Mouse (Mus musculus) stomach, embryonic 16.5 days (tissue): ENCODE data around the gene Plekha8. TPM values are rescaled to one million over a fixed set of nuclear protein-coding genes. Genes with fewer than 3 reads are reported as not detected.

Experiments used
- ATAC-seq: fragments of 200-750 bp; cut with Nextera tagmentation; 2 replicates; pipeline ENCODE4 v1.8.0; 2017; ENCODE audit warnings: moderate number of reproducible peaks, moderate TSS enrichment; ENCODE audit not compliant: insufficient read depth, low FRiP score
- H3K27ac ChIP-seq: fragments of 300-500 bp; sonication (generic); 2 replicates; pipeline ENCODE4 v1.5.1; 2014; ENCODE audit warnings: low read length
- H3K27me3 ChIP-seq: fragments of 300-500 bp; sonication (generic); 2 replicates; pipeline ENCODE4 v1.6.1; 2014; ENCODE audit warnings: low read length, control low read depth, mixed read lengths; ENCODE audit not compliant: control insufficient read depth, insufficient read depth
- H3K36me3 ChIP-seq: fragments of 300-500 bp; sonication (generic); 2 replicates; pipeline ENCODE4 v1.6.1; 2014; ENCODE audit warnings: low read length; ENCODE audit not compliant: control insufficient read depth, insufficient read depth
- H3K4me1 ChIP-seq: fragments of 300-500 bp; sonication (generic); 2 replicates; pipeline ENCODE4 v1.6.1; 2014; ENCODE audit warnings: low read length, control low read depth, mixed read lengths; ENCODE audit not compliant: control insufficient read depth, insufficient read depth
- H3K4me2 ChIP-seq: fragments of 300-500 bp; sonication (generic); 2 replicates; pipeline ENCODE4 v1.6.1; 2014; ENCODE audit warnings: low read depth, low read length, mixed read lengths
- H3K4me3 ChIP-seq: fragments of 300-500 bp; sonication (generic); replicated peaks from 2 replicates; pipeline ENCODE4 v1.5.1; 2014; ENCODE audit warnings: mild to moderate bottlenecking, low read length
- H3K9ac ChIP-seq: fragments of 300-500 bp; sonication (generic); 2 replicates; pipeline ENCODE4 v1.6.1; 2014; ENCODE audit warnings: low read length
- H3K9me3 ChIP-seq: fragments of 300-500 bp; sonication (generic); replicated peaks from 2 replicates; pipeline ENCODE4 v1.6.1; 2016; ENCODE audit warnings: low read length, control low read depth; ENCODE audit not compliant: control insufficient read depth
- WGBS: fragments of 180-500 bp; shearing (Covaris S2); extraction: QIAGEN DNeasy Blood & Tissue Kit; methylation state at CpG from one replicate; pipeline ENCODE4 v1.1.7; 2014; 5-methylcytosine and 5-hydroxymethylcytosine counted together
- polyA plus RNA-seq: library from polyadenylated mRNA; unstranded; fragments of >200 nt; fragmentation: Nextera tagmentation; extraction: Ambion mirVana; gene quantifications from 2 replicates; pipeline ENCODE4 v1.2.1, GENCODE M21; 2015

Plekha8 gene
- polyA plus RNA-seq, 1 experiment from 2014 or later: 5.3 TPM

DNA sequence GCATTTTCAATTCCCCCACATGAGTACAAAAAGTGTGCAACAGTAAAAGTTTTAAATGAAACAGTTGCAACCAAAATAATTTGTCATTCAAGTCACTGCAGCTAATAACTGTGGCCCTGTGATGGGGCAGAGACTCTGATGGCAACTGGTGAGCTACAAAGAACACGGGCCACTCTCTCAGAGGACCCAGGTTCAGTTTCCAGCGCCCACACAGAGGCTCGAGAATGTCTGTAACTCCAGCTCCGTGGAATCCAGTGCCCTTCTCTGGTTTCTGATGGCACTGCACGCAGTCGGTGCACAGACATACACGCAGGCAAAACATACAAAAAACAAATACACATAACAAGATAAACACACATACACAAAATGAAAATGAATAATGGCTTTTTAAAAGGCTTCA, 37.2 kb upstream of the Plekha8 start:
- Histone ChIP-seq H3K9ac (no peak overlapping the region), H3K9me3 (no peaks in the 10 kb centered on the region), H3K4me3 (no peak overlapping the region), H3K36me3 (no peaks in the 10 kb centered on the region), H3K27me3 (no peaks in the 10 kb centered on the region), H3K27ac (no peak overlapping the region), H3K4me1 (no peaks in the 10 kb centered on the region), H3K4me2 (no peak overlapping the region)
- 87% methylated on average over 7 of the region's 7 CpGs for WGBS
- ATAC-seq: no peak

DNA sequence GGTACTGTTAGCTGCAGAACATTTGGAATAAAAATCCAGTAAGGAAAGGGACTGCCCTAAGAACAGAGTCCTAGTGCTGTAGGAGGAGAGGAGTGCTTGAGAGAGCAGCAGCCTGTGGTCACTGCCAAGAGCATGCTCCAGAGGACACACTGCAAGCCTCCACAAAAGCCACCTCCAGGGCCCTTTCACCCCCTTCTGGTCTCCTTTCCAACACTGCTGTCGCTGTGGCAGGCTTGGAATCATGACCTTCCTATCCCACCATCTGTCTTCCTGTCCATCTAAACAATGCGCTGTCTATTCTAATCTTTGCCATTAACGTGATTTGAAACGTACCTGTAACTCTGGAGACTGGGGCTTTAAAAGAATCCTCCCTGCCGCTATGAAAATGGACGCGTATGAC, 36.4 kb upstream of the Plekha8 start:
- Histone ChIP-seq H3K9me3 (no peaks in the 10 kb centered on the region), H3K27ac (no peak overlapping the region), H3K4me3 (no peak overlapping the region), H3K4me1 (no peaks in the 10 kb centered on the region), H3K9ac (no peak overlapping the region), H3K4me2 (no peak overlapping the region), H3K27me3 (no peaks in the 10 kb centered on the region), H3K36me3 (no peaks in the 10 kb centered on the region)
- WGBS: 59% methylated on average over 7 of the region's 7 CpGs
- ATAC-seq: no peak

DNA sequence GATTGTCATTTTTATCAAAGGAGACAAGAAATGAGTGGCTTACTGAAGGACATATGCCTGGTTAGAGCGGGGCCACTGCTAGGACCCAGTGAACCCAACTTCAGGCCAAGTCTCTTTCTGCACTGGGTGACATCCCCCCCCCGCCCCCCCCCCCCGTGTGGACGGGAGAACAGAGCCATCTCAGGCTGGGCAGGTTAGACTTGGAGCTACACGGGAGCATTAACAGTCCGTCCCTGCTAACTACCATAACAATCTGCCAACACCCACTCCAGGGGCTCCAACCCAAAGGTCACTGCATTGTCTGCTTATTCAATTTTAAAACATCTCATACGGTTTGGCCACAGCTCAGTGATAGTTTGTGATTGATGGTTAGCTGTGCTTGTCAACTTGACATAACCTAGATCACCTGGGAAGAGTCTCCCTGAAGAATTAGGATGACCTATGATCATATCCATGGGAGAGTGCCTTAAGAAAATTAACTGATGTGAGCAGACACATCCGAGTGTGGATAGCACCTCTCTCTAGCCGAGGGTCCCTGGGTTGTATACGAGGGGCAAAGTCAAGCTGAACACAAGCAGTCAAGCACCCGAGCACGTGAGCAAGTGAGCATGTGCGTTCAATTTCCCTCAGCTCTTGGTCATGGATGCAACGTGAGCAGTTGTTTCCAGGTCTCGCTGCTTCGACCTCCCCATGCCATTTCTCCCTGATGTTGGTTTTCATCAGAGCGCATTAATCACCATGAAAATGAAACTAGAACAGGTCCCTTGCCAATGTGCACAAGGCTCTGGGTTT, 32.7 kb upstream of the Plekha8 start:
- Histone ChIP-seq H3K36me3 (no peaks in the 10 kb centered on the region), H3K4me2 (no peak overlapping the region), H3K9ac (no peak overlapping the region), H3K9me3 (no peaks in the 10 kb centered on the region), H3K4me3 (no peak overlapping the region), H3K4me1 (0 out of 2 replicates have a peak, but pooled peaks cover 4% of the 10 kb centered on the region), H3K27ac (no peak overlapping the region), H3K27me3 (no peaks in the 10 kb centered on the region)
- 75% methylated on average over 17 of the region's 17 CpGs for WGBS
- ATAC-seq: no peak

DNA sequence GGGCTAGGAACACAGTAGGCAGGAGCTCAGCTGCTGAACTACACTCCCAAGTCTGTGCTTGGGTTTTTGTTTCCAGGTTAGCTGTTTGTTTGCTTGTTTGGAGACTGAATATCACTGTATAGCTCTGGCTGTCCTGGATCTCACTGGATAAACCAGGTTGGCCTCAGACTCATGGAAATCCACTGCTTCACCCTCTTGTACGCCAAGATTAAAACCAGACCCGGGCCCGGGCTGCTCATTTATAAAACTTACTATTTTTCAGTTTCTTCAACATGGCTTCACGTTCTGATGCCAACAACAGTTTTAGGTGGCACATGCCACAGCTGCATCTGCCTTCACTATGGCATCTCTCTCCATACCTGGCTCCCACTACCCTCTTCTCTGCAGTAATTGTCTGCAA, 31.4 kb upstream of the Plekha8 start:
- Histone ChIP-seq H3K27me3 (no peaks in the 10 kb centered on the region), H3K9ac (no peak overlapping the region), H3K9me3 (no peaks in the 10 kb centered on the region), H3K36me3 (no peaks in the 10 kb centered on the region), H3K4me3 (no peak overlapping the region), H3K27ac (no peak overlapping the region), H3K4me2 (no peak overlapping the region), H3K4me1 (0 out of 2 replicates have a peak, but pooled peaks cover 4% of the 10 kb centered on the region)
- ATAC-seq: no peak
- WGBS: 85% methylated on average over 4 of the region's 4 CpGs

DNA sequence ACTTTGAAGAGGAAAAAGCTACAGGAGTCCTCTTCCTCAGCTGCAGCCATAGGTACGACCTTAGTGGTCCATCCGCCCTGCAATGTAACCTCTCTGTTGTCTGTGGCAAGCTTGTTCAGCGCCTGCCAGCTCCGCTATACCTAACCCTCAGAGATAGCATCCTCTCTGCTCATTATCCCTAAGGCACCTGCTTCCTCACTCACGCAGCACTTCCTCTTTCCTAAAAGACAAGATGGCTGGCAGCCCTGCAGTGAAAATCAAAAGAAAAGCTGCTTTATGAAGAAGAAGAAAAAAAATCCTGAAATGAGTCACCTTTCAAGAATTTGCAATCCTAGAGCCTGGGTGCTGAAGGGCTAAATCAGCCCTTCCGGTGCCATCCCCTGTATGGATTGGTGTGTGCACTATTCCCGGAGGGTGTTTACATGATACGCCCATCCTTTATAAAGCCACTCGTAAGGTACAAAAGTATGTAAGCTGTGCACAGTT, 30.4 kb upstream of the Plekha8 start:
- Histone ChIP-seq H3K36me3 (no peaks in the 10 kb centered on the region), H3K27me3 (no peaks in the 10 kb centered on the region), H3K27ac (no peak overlapping the region), H3K9ac (no peak overlapping the region), H3K4me3 (no peak overlapping the region), H3K9me3 (no peaks in the 10 kb centered on the region), H3K4me2 (no peak overlapping the region), H3K4me1 (0 out of 2 replicates have a peak, but pooled peaks cover 4% of the 10 kb centered on the region)
- 61% methylated on average over 9 of the region's 9 CpGs for WGBS
- no peak for ATAC-seq

DNA sequence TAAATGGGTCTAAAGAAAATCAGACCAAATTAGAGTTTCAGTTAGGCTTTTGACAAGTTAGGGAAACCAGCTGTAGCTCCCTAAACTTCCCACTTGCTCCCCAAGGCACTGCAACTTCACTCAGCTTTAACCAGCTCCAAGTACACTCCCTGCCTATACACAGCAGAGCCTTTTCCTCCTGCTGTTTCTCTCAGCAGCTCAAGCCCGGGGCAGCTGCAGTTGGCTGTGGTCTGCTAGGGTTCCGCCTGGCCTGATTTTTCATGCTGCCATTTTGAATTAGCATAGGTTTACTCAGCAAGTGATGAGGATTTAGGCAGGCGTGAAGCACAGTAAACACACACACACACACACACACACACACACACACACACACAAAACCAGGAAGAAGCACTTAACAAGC, 29.9 kb upstream of the Plekha8 start:
- 0 out of 2 replicates have a peak, but pooled peaks have one; percentile 38 for ATAC-seq
- 0 out of 2 replicates have a peak overlapping the region, but pooled peaks have one; percentile 93 for H3K4me2 ChIP-seq
- no peak overlapping the region for H3K27ac ChIP-seq
- H3K4me1 ChIP-seq: 0 out of 2 replicates have a peak, but pooled peaks cover 4% of the 10 kb centered on the region
- no peaks in the 10 kb centered on the region for H3K9me3 ChIP-seq
- H3K4me3 ChIP-seq: no peak overlapping the region
- H3K36me3 ChIP-seq: no peaks in the 10 kb centered on the region
- no peaks in the 10 kb centered on the region for H3K27me3 ChIP-seq
- WGBS: 48% methylated on average over 3 of the region's 3 CpGs
- H3K9ac ChIP-seq: no peak overlapping the region

- H3K4me3 ChIP-seq: peak within 1 kb of the TSS; percentile 55
- 2% methylated on average over 60 of the region's 60 CpGs for WGBS
- no peaks in the 10 kb centered on the region for H3K27me3 ChIP-seq
- 0 out of 2 replicates have a peak, but pooled peaks cover 4% of the 10 kb centered on the region for H3K4me1 ChIP-seq
- no peaks in the 10 kb centered on the region for H3K9me3 ChIP-seq
- H3K36me3 ChIP-seq: no peaks in the 10 kb centered on the region
- peak within 1 kb of the TSS; percentile 39; the same call in 1 of the 2 replicates for H3K27ac ChIP-seq
- ATAC-seq: peak; percentile 84
- peak within 1 kb of the TSS; percentile 70 for H3K9ac ChIP-seq
- H3K4me2 ChIP-seq: peak within 1 kb of the TSS; percentile 93
Observed at GRCm38 (mm10) chr6:54565665-54566545, 29.0 kb upstream of the Plekha8 start, which contains the start of gene Scrn1. Scrn1 (minus strand) TSS chr6:54566489.

DNA sequence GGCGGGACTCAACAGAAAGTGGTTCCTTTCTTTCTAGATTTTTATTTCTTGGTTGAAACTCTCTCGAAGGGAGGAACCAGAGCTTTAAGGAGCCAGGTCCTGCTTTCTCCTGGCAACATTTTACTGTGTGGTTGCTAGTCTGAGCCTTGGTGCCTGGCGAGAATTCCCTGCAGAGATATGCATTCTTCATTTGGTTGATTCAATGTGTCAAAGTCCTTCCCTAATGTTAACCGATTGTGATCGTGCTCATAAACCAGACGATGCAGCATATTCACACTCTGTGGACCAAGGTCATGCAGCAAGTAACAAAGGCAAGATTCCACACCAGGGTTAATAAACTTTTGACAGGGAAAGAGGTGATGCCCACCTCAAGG, 28.4 kb upstream of the Plekha8 start:
- no peak overlapping the region for H3K27ac ChIP-seq
- WGBS: 4% methylated on average over 6 of the region's 6 CpGs
- ATAC-seq: no peak

More for the DNA sequence above, 28.4 kb upstream of the Plekha8 start:
- no peaks in the 10 kb centered on the region for H3K27me3 ChIP-seq
- peak overlapping the region; percentile 93 for H3K4me2 ChIP-seq
- H3K4me1 ChIP-seq: 0 out of 2 replicates have a peak, but pooled peaks cover 4% of the 10 kb centered on the region
- peak overlapping the region; percentile 55 for H3K4me3 ChIP-seq
- no peaks in the 10 kb centered on the region for H3K36me3 ChIP-seq
- H3K9me3 ChIP-seq: no peaks in the 10 kb centered on the region
- peak overlapping the region; percentile 70 for H3K9ac ChIP-seq
